Mouse (Mus musculus) G1E (cell line): ENCODE data around the gene Celf2. TPM values are rescaled to one million over a fixed set of nuclear protein-coding genes. Genes with fewer than 3 reads are reported as not detected.

ENCODE experiments used
- ATAC-seq: 2 replicates; pipeline ENCODE4 v1.8.0; 2016; ENCODE audit warnings: mild to moderate bottlenecking; ENCODE audit not compliant: insufficient number of reproducible peaks, poor library complexity, low FRiP score, severe bottlenecking; ENCODE audit errors: extremely low read depth
- DNase-seq: peaks from one replicate; pipeline ENCODE4 v3.0.0; 2012; ENCODE audit warnings: low spot score
- H3K27me3 ChIP-seq: 2 replicates; pipeline ENCODE4 v1.6.1; 2012; ENCODE audit warnings: mild to moderate bottlenecking, low read length, inconsistent platforms; ENCODE audit not compliant: insufficient read depth
- H3K36me3 ChIP-seq: replicated peaks from 2 replicates; pipeline ENCODE3; 2012; ENCODE audit warnings: mild to moderate bottlenecking, inconsistent platforms
- H3K4me1 ChIP-seq: 2 replicates; pipeline ENCODE4 v1.6.1; 2012; ENCODE audit warnings: low read depth, low read length, inconsistent platforms, mixed read lengths; ENCODE audit not compliant: insufficient read depth
- H3K4me3 ChIP-seq: 2 replicates; pipeline ENCODE4 v1.5.1; 2012; ENCODE audit warnings: low read depth, mild to moderate bottlenecking, inconsistent platforms, low read length, moderate library complexity, mixed read lengths
- H3K9me3 ChIP-seq: replicated peaks from 2 replicates; pipeline ENCODE4 v1.6.1; 2012; ENCODE audit warnings: inconsistent platforms
- CTCF ChIP-seq: IDR thresholded peaks from 2 replicates; pipeline ENCODE4 v1.5.1; 2012; ENCODE audit warnings: low read depth, low read length, inconsistent platforms, mixed read lengths
- GATA1 ChIP-seq: IDR thresholded peaks from 2 replicates; pipeline ENCODE4 v1.6.1; 2012; ENCODE audit warnings: borderline replicate concordance, low read length, inconsistent platforms, mixed read lengths
- GATA2 ChIP-seq: IDR thresholded peaks from 2 replicates; pipeline ENCODE4 v1.6.1; 2012; ENCODE audit warnings: low read depth, low read length, inconsistent platforms, borderline replicate concordance
- POLR2AphosphoS5 ChIP-seq: IDR thresholded peaks from 2 replicates; pipeline ENCODE4 v1.6.1; 2012; ENCODE audit warnings: low read depth, low read length, inconsistent platforms; ENCODE audit not compliant: insufficient replicate concordance
- TAL1 ChIP-seq: conservative IDR thresholded peaks from 2 replicates; pipeline ENCODE4 v1.6.1; 2012; ENCODE audit warnings: low read depth, low read length, inconsistent platforms, mixed read lengths
- polyA plus RNA-seq: library from polyadenylated mRNA; stranded (reverse); fragments of >175 nt; gene quantifications from 2 replicates; pipeline ENCODE4 v1.2.3, GENCODE M21; 2012
- total RNA-seq, 2 experiments: library from RNA; stranded (forward) in 1 of 2; stranded (reverse) in 1 of 2; fragments of 200-1000 nt in 1 of 2; fragments of >200 nt in 1 of 2; fragmentation: Nextera tagmentation in 1 of 2; gene quantifications; 2 replicates each; pipeline ENCODE4 v1.2.3; 2014 to 2017

Celf2 gene
- total and polyA plus RNA-seq, 3 experiments, result 0.86 to 45.1 (median 14.2) TPM

- Histone ChIP-seq H3K4me1 (no peaks in the 10 kb centered on the region), H3K36me3 (no peaks in the 10 kb centered on the region), H3K27me3 (no peaks in the 10 kb centered on the region), H3K9me3 (no peaks in the 10 kb centered on the region), H3K4me3 (no peak overlapping the region)
- no peak for ATAC-seq
- no peak for DNase-seq
- TF ChIP-seq GATA1 (no peak), CTCF (no peak), GATA2 (no peak), POLR2AphosphoS5 (no peak), TAL1 (no peak)
Observed at GRCm38 (mm10) chr2:7493420-7493819, 15.9 kb downstream of the Celf2 start.

DNA sequence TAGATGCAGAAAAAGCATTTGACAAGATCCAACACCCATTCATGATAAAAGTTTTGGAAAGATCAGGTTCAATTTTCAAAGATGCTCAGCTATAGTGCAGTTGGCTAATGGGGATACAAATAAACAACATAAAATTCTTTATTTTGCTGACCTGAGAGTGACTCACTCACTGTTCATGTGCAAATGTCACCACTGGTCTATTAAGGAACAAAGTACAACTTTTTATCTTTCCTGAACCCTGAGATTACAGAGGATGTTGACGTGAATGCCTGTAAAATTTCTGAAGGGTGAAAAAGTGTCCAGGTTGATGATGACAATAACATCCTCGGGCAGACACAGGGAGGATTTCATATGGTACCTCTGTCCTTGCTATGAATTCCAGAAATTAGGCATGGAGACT lies 24.4 kb downstream of the Celf2 start:
- TF ChIP-seq GATA2, result no peak
- TF ChIP-seq GATA1, result no peak
- no peak for TF ChIP-seq TAL1
- no peak for TF ChIP-seq CTCF
- TF ChIP-seq POLR2AphosphoS5, result no peak
- H3K4me1 ChIP-seq, result no peaks in the 10 kb centered on the region
- ATAC-seq, result no peak
- no peak for DNase-seq
- no peak overlapping the region for H3K4me3 ChIP-seq
- H3K9me3 ChIP-seq, result no peaks in the 10 kb centered on the region
- no peaks in the 10 kb centered on the region for H3K27me3 ChIP-seq
- H3K36me3 ChIP-seq, result no peaks in the 10 kb centered on the region

- Histone ChIP-seq H3K9me3 (no peaks in the 10 kb centered on the region), H3K27me3 (no peaks in the 10 kb centered on the region), H3K4me1 (no peaks in the 10 kb centered on the region), H3K36me3 (no peaks in the 10 kb centered on the region), H3K4me3 (no peak overlapping the region)
- TF ChIP-seq GATA2 (no peak), GATA1 (no peak), POLR2AphosphoS5 (no peak), CTCF (no peak)
- DNase-seq (no peak), ATAC-seq (no peak)
Observed at GRCm38 (mm10) chr2:7482062-7482461, 27.3 kb downstream of the Celf2 start.

GRCm38 (mm10) chr2:7460329-7461056 lies 48.9 kb downstream of the Celf2 start:
- ATAC-seq, result no peak

GRCm38 (mm10) chr2:7438721-7439282 lies 70.6 kb downstream of the Celf2 start:
- Histone ChIP-seq H3K36me3 (no peaks in the 10 kb centered on the region), H3K9me3 (no peaks in the 10 kb centered on the region), H3K4me1 (no peaks in the 10 kb centered on the region), H3K4me3 (no peak overlapping the region), H3K27me3 (no peaks in the 10 kb centered on the region)
- TF ChIP-seq TAL1 (no peak), GATA1 (no peak)
- no peak for ATAC-seq
- DNase-seq, result no peak

More at GRCm38 (mm10) chr2:7460329-7461056, 48.9 kb downstream of the Celf2 start:
- TF ChIP-seq POLR2AphosphoS5, result no peak
- no peak for TF ChIP-seq TAL1
- TF ChIP-seq CTCF, result no peak
- TF ChIP-seq GATA2, result no peak
- TF ChIP-seq GATA1, result no peak
- DNase-seq, result no peak
- H3K36me3 ChIP-seq, result no peaks in the 10 kb centered on the region
- no peaks in the 10 kb centered on the region for H3K4me1 ChIP-seq
- H3K9me3 ChIP-seq, result no peaks in the 10 kb centered on the region
- no peaks in the 10 kb centered on the region for H3K27me3 ChIP-seq
- H3K4me3 ChIP-seq, result no peak overlapping the region

GRCm38 (mm10) chr2:7426481-7426880 lies 82.9 kb downstream of the Celf2 start:
- H3K27me3 ChIP-seq, result no peaks in the 10 kb centered on the region

More at GRCm38 (mm10) chr2:7426481-7426880, 82.9 kb downstream of the Celf2 start:
- H3K9me3 ChIP-seq, result no peaks in the 10 kb centered on the region
- DNase-seq, result no peak
- no peak overlapping the region for H3K4me3 ChIP-seq
- H3K36me3 ChIP-seq, result no peaks in the 10 kb centered on the region
- TF ChIP-seq CTCF, result no peak
- TF ChIP-seq POLR2AphosphoS5, result no peak
- no peak for TF ChIP-seq TAL1
- TF ChIP-seq GATA1, result no peak
- TF ChIP-seq GATA2, result no peak
- ATAC-seq, result no peak
- H3K4me1 ChIP-seq, result no peaks in the 10 kb centered on the region
